Mouse (Mus musculus): ENCODE results near the gene Rab9.

The Rab9 gene

GRCm38 (mm10) chrX:166453532-166453931 is 26.1 kb downstream of the Rab9 start:
- DNase-seq (ENCODE audit: low spot score in 2 of 2) = no peak

- no peak for DNase-seq (ENCODE audit: low spot score in 2 of 2)
These were observed 35.1 kb downstream of the Rab9 start for GRCm38 (mm10) chrX:166444552-166444951.

GRCm38 (mm10) chrX:166440616-166441063 is 39.0 kb downstream of the Rab9 start, which contains the start of gene Ofd1:
Gene Ofd1, minus strand, starts transcription at chrX:166440704.
- peak; percentile 76 to 89 for DNase-seq (ENCODE audit: low spot score in 2 of 2)

- DNase-seq (ENCODE audit: low spot score in 2 of 2) = no peak
These were observed 39.5 kb downstream of the Rab9 start, which contains the start of gene Trappc2 for GRCm38 (mm10) chrX:166440036-166440615. Gene Trappc2, plus strand, starts transcription at chrX:166440574.

GRCm38 (mm10) chrX:166434812-166435211 is 44.9 kb downstream of the Rab9 start:
- DNase-seq (ENCODE audit: low spot score in 2 of 2) = no peak

- DNase-seq (ENCODE audit: low spot score in 2 of 2) = peak in 1 of 2 experiments; percentile 35
These were observed 63.5 kb downstream of the Rab9 start for GRCm38 (mm10) chrX:166416196-166416595.

GRCm38 (mm10) chrX:166407865-166408264 is 71.8 kb downstream of the Rab9 start:
- no peak for DNase-seq (ENCODE audit: low spot score in 2 of 2)
